Mouse (Mus musculus) midbrain, embryonic 15.5 days (tissue): ENCODE data around the gene Bcl2. TPM values are rescaled to one million over a fixed set of nuclear protein-coding genes. Genes with fewer than 3 reads are reported as not detected.
A peak's percentile ranks its signal among the peaks of the same experiment; 100 is the strongest.

Experiments used
- ATAC-seq: fragments of 200-750 bp; cut with Nextera tagmentation; replicated peaks from 2 replicates; pipeline ENCODE4 v1.8.0; 2017; ENCODE audit warnings: moderate TSS enrichment
- H3K27ac ChIP-seq: fragments of 300-500 bp; sonication (generic); 2 replicates; pipeline ENCODE4 v1.5.1; 2015; ENCODE audit warnings: mild to moderate bottlenecking, inconsistent platforms
- H3K27me3 ChIP-seq: fragments of 300-500 bp; sonication (generic); replicated peaks from 2 replicates; pipeline ENCODE4 v1.6.1; 2015; ENCODE audit warnings: inconsistent platforms
- H3K36me3 ChIP-seq: fragments of 300-500 bp; sonication (generic); replicated peaks from 2 replicates; pipeline ENCODE4 v1.6.1; 2015; ENCODE audit warnings: inconsistent platforms
- H3K4me1 ChIP-seq: fragments of 300-500 bp; sonication (generic); 2 replicates; pipeline ENCODE4 v1.6.1; 2015; ENCODE audit warnings: inconsistent platforms
- H3K4me2 ChIP-seq: fragments of 300-500 bp; sonication (generic); 2 replicates; pipeline ENCODE4 v1.6.1; 2015; ENCODE audit warnings: inconsistent platforms, mild to moderate bottlenecking, moderate library complexity
- H3K4me3 ChIP-seq: fragments of 300-500 bp; sonication (generic); 2 replicates; pipeline ENCODE4 v1.5.1; 2015; ENCODE audit warnings: mild to moderate bottlenecking, inconsistent platforms
- H3K9ac ChIP-seq: fragments of 300-500 bp; sonication (generic); 2 replicates; pipeline ENCODE4 v1.6.1; 2015; ENCODE audit warnings: mild to moderate bottlenecking, inconsistent platforms
- H3K9me3 ChIP-seq: fragments of 300-500 bp; sonication (generic); 2 replicates; pipeline ENCODE4 v1.6.1; 2016; ENCODE audit warnings: inconsistent platforms
- WGBS: fragments of 180-500 bp; shearing (Covaris S2); methylation state at CpG from one replicate; pipeline ENCODE4 v1.1.7; 2015; ENCODE audit warnings: mixed read lengths; 5-methylcytosine and 5-hydroxymethylcytosine counted together
- polyA plus RNA-seq: library from polyadenylated mRNA; unstranded; fragments of >200 nt; fragmentation: Nextera tagmentation; extraction: Ambion mirVana; gene quantifications from 2 replicates; pipeline ENCODE4 v1.2.1, GENCODE M21; 2015

Gene Bcl2
- polyA plus RNA-seq, 1 experiment from 2014 or later: 15.6 TPM

GRCm38 (mm10) chr1:106603406-106603805, 110.7 kb downstream of the Bcl2 start:
- H3K4me1 ChIP-seq: peaks cover 14% of the 10 kb centered on the region
- H3K9me3 ChIP-seq: no peaks in the 10 kb centered on the region
- H3K27me3 ChIP-seq: no peaks in the 10 kb centered on the region
- no peak overlapping the region for H3K9ac ChIP-seq
- peak overlapping the region; percentile 57 for H3K27ac ChIP-seq
- ATAC-seq: peak; percentile 40; the same call in 1 of the 2 replicates
- WGBS: 45% methylated on average over 4 of the region's 4 CpGs
- no peak overlapping the region for H3K4me2 ChIP-seq
- H3K4me3 ChIP-seq: no peak overlapping the region
- H3K36me3 ChIP-seq: no peaks in the 10 kb centered on the region

- H3K36me3 ChIP-seq: no peaks in the 10 kb centered on the region
- no peaks in the 10 kb centered on the region for H3K27me3 ChIP-seq
- H3K9me3 ChIP-seq: no peaks in the 10 kb centered on the region
- no peak overlapping the region for H3K4me2 ChIP-seq
- no peak overlapping the region for H3K4me3 ChIP-seq
- ATAC-seq: peak; percentile 90
- H3K27ac ChIP-seq: peak overlapping the region; percentile 57
- 37% methylated on average over 6 of the region's 6 CpGs for WGBS
- H3K9ac ChIP-seq: no peak overlapping the region
- H3K4me1 ChIP-seq: peaks cover 14% of the 10 kb centered on the region
Observed at GRCm38 (mm10) chr1:106602941-106603340, 111.1 kb downstream of the Bcl2 start.

- H3K9ac ChIP-seq: no peak overlapping the region
- H3K4me1 ChIP-seq: peaks cover 14% of the 10 kb centered on the region
- H3K27ac ChIP-seq: peak overlapping the region; percentile 57; the same call in 1 of the 2 replicates
- no peaks in the 10 kb centered on the region for H3K36me3 ChIP-seq
- no peak overlapping the region for H3K4me2 ChIP-seq
- H3K27me3 ChIP-seq: no peaks in the 10 kb centered on the region
- no peaks in the 10 kb centered on the region for H3K9me3 ChIP-seq
- ATAC-seq: peak; percentile 48; the same call in 1 of the 2 replicates
- WGBS: 67% methylated on average over 5 of the region's 5 CpGs
- H3K4me3 ChIP-seq: no peak overlapping the region
Observed at GRCm38 (mm10) chr1:106602536-106602935, 111.5 kb downstream of the Bcl2 start.

- Histone ChIP-seq H3K4me1 (peaks cover 14% of the 10 kb centered on the region), H3K9me3 (no peaks in the 10 kb centered on the region), H3K4me2 (no peak overlapping the region), H3K27me3 (no peaks in the 10 kb centered on the region), H3K4me3 (no peak overlapping the region), H3K9ac (no peak overlapping the region), H3K27ac (no peak overlapping the region), H3K36me3 (no peaks in the 10 kb centered on the region)
- ATAC-seq: no peak
- WGBS: 86% methylated on average over 4 of the region's 4 CpGs
Observed at GRCm38 (mm10) chr1:106601247-106601646, 112.8 kb downstream of the Bcl2 start.

GRCm38 (mm10) chr1:106600841-106601240, 113.2 kb downstream of the Bcl2 start:
- no peaks in the 10 kb centered on the region for H3K9me3 ChIP-seq
- no peak overlapping the region for H3K4me2 ChIP-seq
- H3K27me3 ChIP-seq: no peaks in the 10 kb centered on the region
- no peak for ATAC-seq
- WGBS: 88% methylated on average over 5 of the region's 5 CpGs
- H3K9ac ChIP-seq: no peak overlapping the region
- peaks cover 14% of the 10 kb centered on the region for H3K4me1 ChIP-seq
- no peak overlapping the region for H3K4me3 ChIP-seq
- H3K27ac ChIP-seq: no peak overlapping the region
- H3K36me3 ChIP-seq: no peaks in the 10 kb centered on the region

GRCm38 (mm10) chr1:106598292-106598583, 115.8 kb downstream of the Bcl2 start:
- Histone ChIP-seq H3K4me3 (no peak overlapping the region), H3K9ac (no peak overlapping the region), H3K36me3 (no peaks in the 10 kb centered on the region), H3K27ac (no peak overlapping the region), H3K27me3 (no peaks in the 10 kb centered on the region), H3K9me3 (no peaks in the 10 kb centered on the region), H3K4me1 (peaks cover 7% of the 10 kb centered on the region), H3K4me2 (no peak overlapping the region)
- ATAC-seq: no peak
- WGBS: 92% methylated on average over 2 of the region's 2 CpGs

GRCm38 (mm10) chr1:106597575-106598291, 116.3 kb downstream of the Bcl2 start:
- H3K4me3 ChIP-seq: no peak overlapping the region
- no peaks in the 10 kb centered on the region for H3K27me3 ChIP-seq
- WGBS: 88% methylated on average over 5 of the region's 5 CpGs
- peaks cover 1% of the 10 kb centered on the region; the same call in 1 of the 2 replicates for H3K4me1 ChIP-seq
- ATAC-seq: no peak
- H3K4me2 ChIP-seq: no peak overlapping the region
- H3K27ac ChIP-seq: no peak overlapping the region
- no peaks in the 10 kb centered on the region for H3K9me3 ChIP-seq
- H3K9ac ChIP-seq: no peak overlapping the region
- no peaks in the 10 kb centered on the region for H3K36me3 ChIP-seq

- Histone ChIP-seq H3K4me2 (no peak overlapping the region), H3K27me3 (no peaks in the 10 kb centered on the region), H3K4me3 (no peak overlapping the region), H3K9me3 (no peaks in the 10 kb centered on the region), H3K27ac (no peak overlapping the region), H3K36me3 (no peaks in the 10 kb centered on the region), H3K4me1 (no peaks in the 10 kb centered on the region), H3K9ac (no peak overlapping the region)
- ATAC-seq: no peak
- 93% methylated on average over 1 of the region's 1 CpGs for WGBS
Observed at GRCm38 (mm10) chr1:106596380-106596779, 117.7 kb downstream of the Bcl2 start.

- no peaks in the 10 kb centered on the region for H3K36me3 ChIP-seq
- H3K9me3 ChIP-seq: no peaks in the 10 kb centered on the region
- H3K4me3 ChIP-seq: no peak overlapping the region
- no peak overlapping the region for H3K27ac ChIP-seq
- H3K27me3 ChIP-seq: no peaks in the 10 kb centered on the region
- no peak overlapping the region for H3K4me2 ChIP-seq
- no peak for ATAC-seq
- 67% methylated on average over 6 of the region's 6 CpGs for WGBS
- no peak overlapping the region for H3K9ac ChIP-seq
- H3K4me1 ChIP-seq: no peaks in the 10 kb centered on the region
Observed at GRCm38 (mm10) chr1:106595286-106595885, 118.7 kb downstream of the Bcl2 start.

- Histone ChIP-seq H3K4me2 (no peak overlapping the region), H3K27ac (no peak overlapping the region), H3K4me3 (no peak overlapping the region), H3K4me1 (no peaks in the 10 kb centered on the region), H3K9ac (no peak overlapping the region), H3K36me3 (no peaks in the 10 kb centered on the region), H3K27me3 (no peaks in the 10 kb centered on the region), H3K9me3 (no peaks in the 10 kb centered on the region)
- 41% methylated on average over 2 of the region's 2 CpGs for WGBS
- ATAC-seq: no peak
Observed at GRCm38 (mm10) chr1:106591180-106591774, 122.8 kb downstream of the Bcl2 start.

- no peak overlapping the region for H3K4me2 ChIP-seq
- 96% methylated on average over 2 of the region's 2 CpGs for WGBS
- no peaks in the 10 kb centered on the region for H3K9me3 ChIP-seq
- no peak for ATAC-seq
- H3K27me3 ChIP-seq: no peaks in the 10 kb centered on the region
- no peaks in the 10 kb centered on the region for H3K4me1 ChIP-seq
- H3K27ac ChIP-seq: no peak overlapping the region
- no peak overlapping the region for H3K4me3 ChIP-seq
- no peak overlapping the region for H3K9ac ChIP-seq
- no peaks in the 10 kb centered on the region for H3K36me3 ChIP-seq
Observed at GRCm38 (mm10) chr1:106589141-106589540, 124.9 kb downstream of the Bcl2 start.

- WGBS: 93% methylated on average over 4 of the region's 4 CpGs
Observed at GRCm38 (mm10) chr1:106587866-106588470, 126.1 kb downstream of the Bcl2 start.

More at GRCm38 (mm10) chr1:106587866-106588470, 126.1 kb downstream of the Bcl2 start:
- 0 out of 2 replicates have a peak, but pooled peaks cover 8% of the 10 kb centered on the region for H3K4me1 ChIP-seq
- H3K4me2 ChIP-seq: no peak overlapping the region
- H3K9ac ChIP-seq: no peak overlapping the region
- no peak for ATAC-seq
- no peaks in the 10 kb centered on the region for H3K9me3 ChIP-seq
- H3K36me3 ChIP-seq: no peaks in the 10 kb centered on the region
- H3K4me3 ChIP-seq: no peak overlapping the region
- no peaks in the 10 kb centered on the region for H3K27me3 ChIP-seq
- H3K27ac ChIP-seq: no peak overlapping the region
